Mouse (Mus musculus) kidney, adult 8-10 months (tissue): Measurements from ENCODE around the gene Dusp27.

Experiments
- DNase-seq, 2 experiments: peaks; one replicate each; pipeline ENCODE4 v3.0.0; 2022

Gene Dusp27

GRCm38 (mm10) chr1:166127719-166128118, at the start of gene Dusp27:
Gene Dusp27 (minus strand): TSS chr1:166127922.
- no peak for DNase-seq

GRCm38 (mm10) chr1:166173621-166174020, 45.9 kb upstream of the Dusp27 start:
- no peak for DNase-seq

GRCm38 (mm10) chr1:166172992-166173391, 45.3 kb upstream of the Dusp27 start:
- DNase-seq, result no peak

- DNase-seq, result no peak
Measured at GRCm38 (mm10) chr1:166170852-166171251, 43.1 kb upstream of the Dusp27 start.

- no peak for DNase-seq
Measured at GRCm38 (mm10) chr1:166169713-166170112, 42.0 kb upstream of the Dusp27 start.

GRCm38 (mm10) chr1:166168017-166168416, 40.3 kb upstream of the Dusp27 start:
- no peak for DNase-seq

GRCm38 (mm10) chr1:166167405-166167804, 39.7 kb upstream of the Dusp27 start:
- no peak for DNase-seq

- DNase-seq, result no peak
Measured at GRCm38 (mm10) chr1:166165159-166165558, 37.4 kb upstream of the Dusp27 start.

- DNase-seq, result no peak
Measured at GRCm38 (mm10) chr1:166164580-166164979, 36.9 kb upstream of the Dusp27 start.

- peak; percentile 29 to 63 for DNase-seq
Measured at GRCm38 (mm10) chr1:166160569-166161445, 33.1 kb upstream of the Dusp27 start.

- no peak for DNase-seq
Measured at GRCm38 (mm10) chr1:166160111-166160510, 32.4 kb upstream of the Dusp27 start.

GRCm38 (mm10) chr1:166158664-166159063, 30.9 kb upstream of the Dusp27 start:
- no peak for DNase-seq

GRCm38 (mm10) chr1:166157712-166158111, 30.0 kb upstream of the Dusp27 start:
- no peak for DNase-seq

- no peak for DNase-seq
Measured at GRCm38 (mm10) chr1:166155113-166155494, 27.4 kb upstream of the Dusp27 start.

GRCm38 (mm10) chr1:166154162-166155112, 26.7 kb upstream of the Dusp27 start:
- DNase-seq, result peak; percentile 59 to 78

- DNase-seq, result peak; percentile 66 to 89
Measured at GRCm38 (mm10) chr1:166153351-166154120, 25.8 kb upstream of the Dusp27 start.

- DNase-seq, result no peak
Measured at GRCm38 (mm10) chr1:166152034-166152433, 24.3 kb upstream of the Dusp27 start.

GRCm38 (mm10) chr1:166151341-166151740, 23.6 kb upstream of the Dusp27 start:
- no peak for DNase-seq

- DNase-seq, result no peak
Measured at GRCm38 (mm10) chr1:166150035-166150434, 22.3 kb upstream of the Dusp27 start.

- no peak for DNase-seq
Measured at GRCm38 (mm10) chr1:166149441-166149840, 21.7 kb upstream of the Dusp27 start.

GRCm38 (mm10) chr1:166147657-166148056, 19.9 kb upstream of the Dusp27 start:
- DNase-seq, result no peak

- DNase-seq, result no peak
Measured at GRCm38 (mm10) chr1:166146626-166147025, 18.9 kb upstream of the Dusp27 start.

GRCm38 (mm10) chr1:166142369-166142768, 14.6 kb upstream of the Dusp27 start:
- no peak for DNase-seq
